Mouse (Mus musculus) fat pad, adult 2 months (tissue): ENCODE data around the gene Fam69a.
"Not testable (repeated sequence)": the region's sequence is repeated elsewhere in the genome, so short reads cannot be mapped to it uniquely, and the experiment has no call there.

ENCODE experiments used
- DNase-seq: peaks from one replicate; pipeline ENCODE4 v3.0.0-alpha.2; 2011; ENCODE audit warnings: low read depth, low spot score; ENCODE audit errors: extremely low read depth

The Fam69a gene

DNA sequence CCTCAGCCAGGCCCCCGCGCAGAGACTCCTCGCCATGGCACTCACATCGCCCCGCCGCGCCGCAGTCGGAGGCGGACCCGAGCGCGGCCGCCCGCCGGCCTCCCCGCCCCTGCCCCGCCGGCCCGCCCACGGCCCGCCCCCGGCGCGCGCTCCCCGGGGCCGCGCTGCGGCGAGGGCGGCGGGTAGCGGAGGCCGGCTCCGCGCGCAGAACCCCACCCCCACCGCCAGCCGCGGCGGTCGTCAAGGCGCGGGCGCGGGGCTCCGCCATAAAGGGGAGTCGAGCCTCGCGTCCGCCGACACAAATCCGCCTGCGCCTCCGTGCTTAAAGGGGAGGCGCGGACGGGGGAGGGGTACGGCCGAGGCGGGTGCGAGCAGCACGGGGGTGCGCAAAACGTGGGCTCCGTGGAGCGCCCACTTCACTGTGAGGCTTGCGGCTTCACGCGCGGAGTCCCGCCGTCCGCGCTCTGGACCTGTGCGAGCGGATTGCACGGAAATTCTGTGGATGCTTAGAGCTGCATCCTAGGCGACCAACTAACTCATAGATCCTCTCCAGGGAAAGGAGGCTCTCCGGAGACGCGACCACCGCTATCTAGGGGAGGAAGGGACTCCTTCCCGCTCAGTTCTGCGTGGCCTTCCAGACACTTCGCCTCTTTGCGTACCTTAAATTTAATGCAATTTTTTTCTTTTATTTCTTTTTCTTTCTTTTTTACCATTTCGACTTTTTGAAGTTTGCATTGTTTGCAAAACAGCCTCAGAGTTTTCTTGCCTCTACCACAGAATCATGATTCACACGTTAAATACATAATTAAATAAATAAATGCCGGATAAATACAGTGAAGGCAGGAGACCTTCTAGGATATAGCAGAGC lies at the start of gene Fam69a:
Gene Fam69a (minus strand): TSS at position 119 of the 868 bp plus-strand sequence.
- no peak for DNase-seq

GRCm38 (mm10) chr5:108035523-108035922 lies 48.6 kb upstream of the Fam69a start:
- DNase-seq = no peak

DNA sequence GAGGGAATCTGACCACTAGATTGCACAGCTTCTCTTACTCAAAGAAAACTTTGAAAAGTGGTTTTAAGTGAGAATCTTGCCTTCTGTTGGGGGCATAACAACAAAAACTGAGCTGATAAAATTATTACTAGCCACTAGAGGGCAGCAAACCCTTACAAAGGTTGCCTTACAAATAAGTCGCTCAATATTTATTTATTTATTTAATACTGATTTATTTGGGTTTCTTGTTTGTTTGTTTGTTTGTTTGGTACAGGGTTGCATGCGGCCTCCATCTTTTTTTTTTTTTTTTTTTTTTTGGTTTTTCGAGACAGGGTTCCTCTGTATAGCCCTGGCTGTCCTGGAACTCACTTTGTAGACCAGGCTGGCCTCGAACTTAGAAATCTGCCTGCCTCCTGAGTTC lies 47.3 kb upstream of the Fam69a start:
- DNase-seq = no peak

- no peak for DNase-seq
Measured at GRCm38 (mm10) chr5:108031267-108031666, 44.4 kb upstream of the Fam69a start.

GRCm38 (mm10) chr5:108029968-108030367 lies 43.1 kb upstream of the Fam69a start:
- DNase-seq = no peak

- not testable (repeated sequence) for DNase-seq
Measured at GRCm38 (mm10) chr5:108028797-108029536, 42.1 kb upstream of the Fam69a start.

DNA sequence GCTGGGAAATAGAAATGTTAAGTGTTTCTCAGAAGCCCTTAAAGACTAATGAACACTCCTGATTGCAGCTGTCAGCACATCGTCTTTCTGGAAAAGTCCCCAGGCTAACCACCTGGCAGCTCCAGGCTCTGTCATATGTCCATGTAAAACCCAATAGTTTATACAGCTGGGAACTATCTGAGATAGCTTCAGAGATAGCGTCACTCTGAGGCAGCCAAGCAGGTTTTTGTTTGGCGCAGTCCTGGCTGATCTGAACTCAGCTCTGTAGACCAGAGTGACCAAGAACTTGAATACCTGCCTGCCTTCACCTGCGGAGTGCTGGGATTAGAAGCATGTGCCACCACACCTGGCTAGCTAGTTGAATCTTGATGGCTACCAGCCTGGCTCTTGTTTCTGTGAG lies 41.3 kb upstream of the Fam69a start:
- peak; percentile 71 for DNase-seq

GRCm38 (mm10) chr5:108021346-108021745 lies 34.5 kb upstream of the Fam69a start:
- peak; percentile 52 for DNase-seq

DNA sequence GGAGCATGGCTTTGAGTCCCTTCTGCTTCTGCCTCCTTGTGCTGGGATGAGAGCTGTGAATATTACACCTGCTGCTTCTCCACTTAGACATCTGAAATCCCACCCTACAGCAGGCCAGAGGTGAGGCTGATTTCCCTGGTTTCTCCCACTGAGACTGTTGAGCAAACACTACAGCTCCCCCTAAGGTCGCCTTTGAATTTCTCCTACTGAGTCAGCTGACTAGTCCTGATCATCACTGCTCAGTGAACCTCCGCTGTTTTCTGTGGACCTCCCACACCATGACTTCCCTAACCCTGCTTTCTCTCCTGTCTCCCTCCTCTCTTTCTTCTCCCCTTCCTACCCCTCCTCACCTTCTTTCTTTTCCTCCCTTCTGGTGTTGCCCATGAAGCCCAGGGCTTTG lies 32.5 kb upstream of the Fam69a start:
- no peak for DNase-seq

DNA sequence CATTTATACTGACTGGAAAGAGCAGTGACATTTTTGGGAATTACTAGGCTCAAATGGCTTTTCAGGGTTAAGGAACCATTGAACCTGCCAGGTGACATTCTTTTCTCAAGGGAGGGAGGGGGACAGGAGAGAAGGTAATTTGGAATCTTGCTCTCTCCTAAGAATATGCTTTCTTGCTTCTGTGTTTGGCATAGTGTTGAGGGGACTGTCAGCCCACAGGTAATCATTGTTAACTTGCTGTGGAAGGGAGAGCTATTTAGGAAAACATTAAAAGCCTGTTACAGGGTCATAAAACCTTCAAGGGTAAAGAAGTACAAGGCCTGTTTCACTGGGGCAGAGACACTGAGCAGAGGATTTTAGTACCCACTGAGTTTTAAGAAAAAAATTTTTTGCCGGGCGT lies 30.3 kb upstream of the Fam69a start:
- DNase-seq = no peak

GRCm38 (mm10) chr5:108015422-108015821 lies 28.5 kb upstream of the Fam69a start:
- no peak for DNase-seq

DNA sequence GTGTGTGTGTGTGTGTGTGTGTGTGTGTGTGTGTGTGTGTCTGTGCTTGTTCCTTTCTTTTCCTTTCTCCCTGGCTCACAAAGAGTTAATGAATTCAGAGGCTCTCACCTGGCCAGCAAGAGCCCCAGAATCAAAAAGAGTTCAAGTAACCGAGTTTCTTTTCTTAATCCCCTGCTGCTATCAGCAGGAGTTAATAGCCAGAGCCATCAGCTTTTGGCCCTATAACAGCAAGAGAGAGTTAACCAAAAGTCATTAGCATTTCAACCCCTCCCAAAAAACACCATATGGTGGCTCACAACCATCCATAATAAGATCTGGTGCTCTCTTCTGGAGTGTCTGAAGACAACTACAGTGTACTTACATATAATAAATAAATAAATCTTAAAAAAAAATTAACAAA lies 27.3 kb upstream of the Fam69a start:
- no peak for DNase-seq

GRCm38 (mm10) chr5:108009721-108010120 lies 22.8 kb upstream of the Fam69a start:
- DNase-seq = no peak

DNA sequence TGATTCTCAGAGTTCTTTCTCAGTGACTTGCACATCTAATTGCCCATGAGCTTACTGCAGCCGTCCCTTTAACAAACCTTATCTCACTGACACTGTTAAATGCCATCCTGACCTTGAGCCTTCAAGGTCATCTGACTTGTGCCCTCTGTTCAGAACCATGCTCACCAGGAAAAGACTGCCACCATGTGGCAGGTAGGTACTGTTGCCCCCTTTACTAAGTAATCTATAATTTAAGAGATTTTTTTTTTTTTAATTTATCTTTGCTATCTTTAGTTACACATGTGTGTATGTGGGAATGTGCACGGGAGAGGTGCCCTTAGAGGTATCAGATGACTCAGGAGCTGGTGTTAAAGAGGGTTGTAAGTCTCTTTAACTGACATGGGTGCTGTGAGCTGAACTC lies 18.2 kb upstream of the Fam69a start:
- no peak for DNase-seq

- no peak for DNase-seq
Measured at GRCm38 (mm10) chr5:108002734-108003133, 15.8 kb upstream of the Fam69a start.

- DNase-seq = no peak
Measured at GRCm38 (mm10) chr5:108000776-108001548, 14.1 kb upstream of the Fam69a start.

- no peak for DNase-seq
Measured at GRCm38 (mm10) chr5:107997717-107998116, 10.8 kb upstream of the Fam69a start.

- DNase-seq = no peak
Measured at GRCm38 (mm10) chr5:107995936-107996335, 9.1 kb upstream of the Fam69a start.

DNA sequence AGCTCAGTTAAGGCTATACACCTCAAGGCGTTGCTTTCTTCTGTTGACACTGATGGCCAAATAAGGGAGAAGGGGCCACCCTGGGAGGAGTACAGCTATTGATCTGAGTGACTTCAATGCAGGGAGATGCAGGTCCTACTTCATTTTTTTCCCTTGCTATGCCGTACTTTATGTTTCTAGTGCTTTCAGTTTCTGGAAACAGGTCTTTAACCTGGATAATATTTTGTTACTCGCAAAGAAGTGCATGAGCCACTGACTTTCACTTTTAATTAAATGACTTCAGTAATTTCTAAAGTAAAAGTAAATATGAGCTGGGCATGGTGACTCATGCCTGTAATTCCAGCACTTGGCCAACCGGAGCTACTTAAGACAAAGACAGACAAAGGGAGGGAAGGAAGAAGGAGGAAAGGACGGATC lies 958 bp upstream of the Fam69a start:
- no peak for DNase-seq

DNA sequence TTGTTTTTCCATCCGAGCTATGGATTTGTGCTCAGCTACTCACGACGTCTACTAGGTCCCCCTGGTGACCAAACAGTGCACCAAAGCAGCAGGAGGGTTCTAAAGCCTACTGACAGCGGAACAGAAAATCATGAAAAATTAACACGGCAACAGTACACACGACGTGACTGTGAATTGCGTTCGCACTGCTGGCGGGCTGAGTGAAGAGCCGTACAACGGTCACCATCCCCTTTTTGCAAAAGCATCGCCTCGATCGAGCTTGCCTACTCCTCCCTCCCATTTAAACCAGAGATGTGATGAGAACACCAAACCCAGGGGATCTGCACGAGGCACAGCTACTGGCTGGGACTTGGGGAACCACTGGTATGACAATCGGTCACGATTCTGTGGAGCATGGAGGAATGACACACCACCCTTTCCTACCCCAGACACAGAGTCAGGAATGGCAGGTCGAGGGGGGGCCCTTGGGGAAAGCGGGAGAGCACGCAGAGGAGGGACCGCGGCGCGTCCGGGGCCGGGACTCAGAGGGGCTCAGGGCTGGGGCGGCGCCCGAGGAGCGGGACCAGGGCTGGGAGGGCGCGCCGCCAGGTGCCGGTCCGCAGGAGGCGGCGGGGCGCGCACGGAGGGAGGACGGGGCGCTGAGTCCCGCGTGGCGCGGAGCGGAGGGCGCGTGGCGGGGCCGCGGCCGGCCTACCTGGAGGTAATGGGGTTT lies 474 bp downstream of the Fam69a start:
- DNase-seq = no peak

DNA sequence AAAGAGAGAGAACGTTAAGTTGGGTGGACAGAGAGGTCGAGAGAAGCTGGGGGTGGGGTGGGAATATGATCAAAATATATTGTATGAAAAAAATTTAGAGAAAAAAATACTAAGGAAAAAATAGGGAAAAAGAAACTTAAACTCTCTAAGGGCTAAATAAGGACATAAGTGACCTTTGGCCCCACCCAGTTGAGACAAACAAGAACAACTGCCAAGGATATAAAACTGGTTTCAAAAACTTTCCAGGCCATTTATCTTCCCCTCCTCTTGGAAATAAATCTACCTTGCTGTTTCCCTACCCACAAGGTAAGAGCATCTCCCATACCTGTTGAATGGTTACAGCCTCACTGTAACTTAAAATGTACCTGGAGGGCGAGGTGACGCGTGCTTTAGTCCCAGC lies 2.9 kb downstream of the Fam69a start:
- DNase-seq = no peak
